Mouse (Mus musculus) intestine, embryonic 14.5 days (tissue): ENCODE results near the gene Myo1c. TPM values are rescaled to one million over a fixed set of nuclear protein-coding genes. Genes with fewer than 3 reads are reported as not detected.

Source experiments
- ATAC-seq: fragments of 200-750 bp; cut with Nextera tagmentation; replicated peaks from 2 replicates; pipeline ENCODE4 v1.8.0; 2017; ENCODE audit warnings: low read depth, moderate number of reproducible peaks, moderate TSS enrichment, moderate library complexity; ENCODE audit not compliant: low FRiP score, low TSS enrichment
- DNase-seq: peaks from one replicate; pipeline ENCODE4 v3.0.0-alpha.2; 2018; ENCODE audit warnings: low spot score
- H3K27ac ChIP-seq: fragments of 300-500 bp; sonication (generic); 2 replicates; pipeline ENCODE4 v1.5.1; 2014; ENCODE audit warnings: low read depth, mild to moderate bottlenecking, control low read depth
- H3K27me3 ChIP-seq: fragments of 300-500 bp; sonication (generic); replicated peaks from 2 replicates; pipeline ENCODE4 v1.6.1; 2014; ENCODE audit warnings: low read length, control low read depth; ENCODE audit not compliant: control insufficient read depth, insufficient read depth
- H3K36me3 ChIP-seq: fragments of 300-500 bp; sonication (generic); 2 replicates; pipeline ENCODE4 v1.6.1; 2014; ENCODE audit warnings: low read length, control low read depth; ENCODE audit not compliant: control insufficient read depth, insufficient read depth
- H3K4me1 ChIP-seq: fragments of 300-500 bp; sonication (generic); replicated peaks from 2 replicates; pipeline ENCODE4 v1.6.1; 2014; ENCODE audit warnings: low read length, control low read depth, mixed read lengths; ENCODE audit not compliant: control insufficient read depth, insufficient read depth
- H3K4me2 ChIP-seq: fragments of 300-500 bp; sonication (generic); 2 replicates; pipeline ENCODE4 v1.6.1; 2014; ENCODE audit warnings: low read length
- H3K4me3 ChIP-seq: fragments of 300-500 bp; sonication (generic); 2 replicates; pipeline ENCODE4 v1.5.1; 2014; ENCODE audit warnings: low read depth, low read length, control low read depth, mixed read lengths
- H3K9ac ChIP-seq: fragments of 300-500 bp; sonication (generic); 2 replicates; pipeline ENCODE4 v1.6.1; 2014; ENCODE audit warnings: mild to moderate bottlenecking, low read length
- H3K9me3 ChIP-seq: fragments of 300-500 bp; sonication (generic); 2 replicates; pipeline ENCODE4 v1.6.1; 2016; ENCODE audit warnings: low read length, control low read depth; ENCODE audit not compliant: control insufficient read depth
- WGBS: fragments of 180-500 bp; shearing (Covaris S2); extraction: QIAGEN DNeasy Blood & Tissue Kit; methylation state at CpG from one replicate; pipeline ENCODE4 v1.1.7; 2014; 5-methylcytosine and 5-hydroxymethylcytosine counted together
- polyA plus RNA-seq: library from polyadenylated mRNA; unstranded; fragments of >200 nt; fragmentation: Nextera tagmentation; extraction: Ambion mirVana; gene quantifications from 2 replicates; pipeline ENCODE4 v1.2.1, GENCODE M21; 2014

The Myo1c gene
- polyA plus RNA-seq, 1 experiment from 2014 or later: 41.7 TPM

- H3K4me3 ChIP-seq: peak overlapping the region; percentile 99
- WGBS: under 1% methylated on average over 43 of the region's 43 CpGs
- H3K27ac ChIP-seq: peak overlapping the region; percentile 94
- H3K4me1 ChIP-seq: peaks cover 10% of the 10 kb centered on the region
- H3K27me3 ChIP-seq: no peaks in the 10 kb centered on the region
- H3K9me3 ChIP-seq: no peaks in the 10 kb centered on the region
- peak overlapping the region; percentile 95 for H3K9ac ChIP-seq
- peak overlapping the region; percentile 95 for H3K4me2 ChIP-seq
- H3K36me3 ChIP-seq: peaks cover 23% of the 10 kb centered on the region; the same call in 1 of the 2 replicates
- peak; percentile 73 for ATAC-seq
- DNase-seq: peak; percentile 75
These were observed 29.3 kb downstream of the Myo1c start for GRCm38 (mm10) chr11:75679439-75680171.

DNA sequence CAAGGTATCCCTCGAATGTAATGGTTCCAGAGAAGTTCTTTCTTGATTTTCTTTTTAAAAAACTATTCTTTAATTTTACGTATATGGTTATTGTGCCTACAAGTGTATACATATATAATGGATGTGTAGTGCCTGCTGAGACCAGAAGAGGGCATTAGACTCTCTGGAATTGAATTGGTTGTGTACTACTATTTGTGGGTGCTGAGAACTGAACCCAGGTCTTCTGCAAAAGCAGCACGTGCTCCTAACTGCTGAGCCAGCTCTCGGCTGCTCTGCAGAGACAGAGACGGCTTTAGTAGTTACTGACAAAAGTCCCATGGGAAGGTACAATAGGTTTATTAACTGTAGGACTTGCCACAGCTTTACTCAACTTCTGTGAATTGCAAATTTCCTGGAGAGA, 34.2 kb downstream of the Myo1c start:
- no peak for ATAC-seq
- 95% methylated on average over 5 of the region's 5 CpGs for whole genome bisulfite sequencing

DNA sequence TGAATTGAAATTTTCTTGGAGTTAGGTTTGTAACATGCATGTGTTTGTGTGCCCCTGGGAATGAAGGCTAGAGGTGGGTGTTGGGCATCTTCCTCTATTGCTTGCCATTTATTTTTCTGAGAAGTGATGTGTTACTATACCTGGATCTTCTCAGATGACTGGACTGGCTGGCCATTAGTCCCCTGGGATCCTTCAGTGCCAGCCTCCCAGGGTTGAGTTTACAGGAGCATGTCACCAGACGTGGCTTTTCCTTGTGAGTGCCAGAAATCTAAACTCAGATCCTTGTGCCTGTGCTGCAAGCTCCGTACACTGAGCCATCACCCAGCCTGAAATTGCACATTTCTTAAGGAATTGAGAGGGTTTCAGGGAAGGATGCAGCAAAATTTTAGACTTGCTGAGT, 34.7 kb downstream of the Myo1c start:
- no peak for ATAC-seq
- peaks cover 27% of the 10 kb centered on the region; the same call in 1 of the 2 replicates for H3K36me3 ChIP-seq
- no peak overlapping the region for H3K27ac ChIP-seq
- WGBS: 65% methylated on average over 2 of the region's 2 CpGs
- no peak overlapping the region for H3K9ac ChIP-seq
- H3K4me2 ChIP-seq: no peak overlapping the region
- DNase-seq: no peak
- H3K27me3 ChIP-seq: no peaks in the 10 kb centered on the region
- peaks cover 13% of the 10 kb centered on the region for H3K4me1 ChIP-seq
- no peaks in the 10 kb centered on the region for H3K9me3 ChIP-seq
- H3K4me3 ChIP-seq: no peak overlapping the region

More for the DNA sequence above, 34.2 kb downstream of the Myo1c start:
- H3K4me3 ChIP-seq: no peak overlapping the region
- H3K4me1 ChIP-seq: peaks cover 13% of the 10 kb centered on the region
- H3K9ac ChIP-seq: no peak overlapping the region
- no peak overlapping the region for H3K4me2 ChIP-seq
- DNase-seq: no peak
- no peaks in the 10 kb centered on the region for H3K9me3 ChIP-seq
- H3K27me3 ChIP-seq: no peaks in the 10 kb centered on the region
- no peak overlapping the region for H3K27ac ChIP-seq
- H3K36me3 ChIP-seq: peaks cover 27% of the 10 kb centered on the region; the same call in 1 of the 2 replicates

DNA sequence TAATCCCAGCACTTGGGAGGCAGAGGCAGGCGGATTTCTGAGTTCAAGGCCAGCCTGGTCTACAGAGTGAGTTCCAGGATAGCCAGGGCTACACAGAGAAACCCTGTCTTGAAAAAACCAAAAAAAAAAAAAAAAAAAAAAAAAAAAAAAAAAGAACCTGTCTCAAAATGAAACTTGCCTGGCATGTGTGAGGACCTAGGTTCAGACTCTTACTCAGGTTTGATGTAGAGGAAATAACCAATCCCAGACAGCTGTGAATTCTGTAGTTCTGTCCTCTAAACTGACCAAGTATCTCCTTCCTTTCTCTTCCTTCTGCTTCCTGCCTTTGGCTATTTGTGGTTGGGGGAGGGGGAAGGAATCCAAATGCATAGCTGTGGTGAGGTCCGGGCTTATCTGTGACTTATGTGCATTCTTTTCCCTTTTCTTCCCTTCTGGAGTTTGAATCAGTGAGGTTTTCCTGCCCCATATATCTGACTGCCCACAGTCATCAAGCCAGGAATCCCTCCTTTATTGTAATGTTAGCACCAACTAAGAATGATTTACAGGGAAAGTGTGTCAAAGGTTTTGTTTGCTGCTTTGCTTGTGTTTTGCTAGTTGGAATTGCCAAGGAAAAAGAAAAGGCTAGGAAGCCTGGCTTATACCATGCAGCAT, 37.2 kb downstream of the Myo1c start:
- H3K9me3 ChIP-seq: no peaks in the 10 kb centered on the region
- peaks cover 42% of the 10 kb centered on the region for H3K36me3 ChIP-seq
- WGBS: 50% methylated on average over 2 of the region's 2 CpGs
- no peak for ATAC-seq
- 0 out of 2 replicates have a peak, but pooled peaks cover 3% of the 10 kb centered on the region for H3K4me1 ChIP-seq
- H3K9ac ChIP-seq: no peak overlapping the region
- H3K4me2 ChIP-seq: no peak overlapping the region
- H3K27ac ChIP-seq: peak overlapping the region; percentile 22; the same call in 1 of the 2 replicates
- DNase-seq: no peak
- H3K27me3 ChIP-seq: no peaks in the 10 kb centered on the region
- no peak overlapping the region for H3K4me3 ChIP-seq

DNA sequence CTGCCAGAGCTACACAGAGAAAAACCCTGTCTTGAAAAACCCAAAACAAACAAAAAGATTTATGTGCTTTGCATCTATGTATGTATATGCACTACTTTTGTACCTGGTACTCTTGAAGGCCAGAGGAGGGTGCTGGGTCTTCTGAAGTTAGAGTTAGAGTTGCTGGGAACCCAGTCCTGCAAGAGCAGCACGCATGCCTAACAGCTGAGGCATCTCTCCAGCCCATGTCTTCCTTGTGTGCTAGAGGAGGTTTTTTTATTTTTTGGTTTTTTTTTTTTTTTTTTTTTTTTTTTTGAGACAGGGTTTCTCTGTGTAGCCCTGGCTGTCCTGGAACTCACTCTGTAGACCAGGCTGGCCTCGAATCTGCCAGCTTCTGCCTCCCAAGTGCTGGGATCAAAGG, 37.8 kb downstream of the Myo1c start:
- H3K4me2 ChIP-seq: no peak overlapping the region
- no peak for ATAC-seq
- no peak overlapping the region for H3K9ac ChIP-seq
- H3K4me1 ChIP-seq: 0 out of 2 replicates have a peak, but pooled peaks cover 3% of the 10 kb centered on the region
- DNase-seq: no peak
- 77% methylated on average over 2 of the region's 2 CpGs for WGBS
- H3K27ac ChIP-seq: peak overlapping the region; percentile 22; the same call in 1 of the 2 replicates
- H3K4me3 ChIP-seq: no peak overlapping the region
- H3K9me3 ChIP-seq: no peaks in the 10 kb centered on the region
- H3K27me3 ChIP-seq: no peaks in the 10 kb centered on the region
- peaks cover 44% of the 10 kb centered on the region for H3K36me3 ChIP-seq

GRCm38 (mm10) chr11:75689977-75690376, 39.7 kb downstream of the Myo1c start:
- DNase-seq (no peak), ATAC-seq (no peak)
- Histone ChIP-seq H3K4me2 (no peak overlapping the region), H3K36me3 (peaks cover 49% of the 10 kb centered on the region), H3K9me3 (no peaks in the 10 kb centered on the region), H3K9ac (no peak overlapping the region), H3K4me3 (no peak overlapping the region), H3K27ac (no peak overlapping the region), H3K27me3 (no peaks in the 10 kb centered on the region), H3K4me1 (0 out of 2 replicates have a peak, but pooled peaks cover 3% of the 10 kb centered on the region)
- 85% methylated on average over 1 of the region's 1 CpGs for WGBS

DNA sequence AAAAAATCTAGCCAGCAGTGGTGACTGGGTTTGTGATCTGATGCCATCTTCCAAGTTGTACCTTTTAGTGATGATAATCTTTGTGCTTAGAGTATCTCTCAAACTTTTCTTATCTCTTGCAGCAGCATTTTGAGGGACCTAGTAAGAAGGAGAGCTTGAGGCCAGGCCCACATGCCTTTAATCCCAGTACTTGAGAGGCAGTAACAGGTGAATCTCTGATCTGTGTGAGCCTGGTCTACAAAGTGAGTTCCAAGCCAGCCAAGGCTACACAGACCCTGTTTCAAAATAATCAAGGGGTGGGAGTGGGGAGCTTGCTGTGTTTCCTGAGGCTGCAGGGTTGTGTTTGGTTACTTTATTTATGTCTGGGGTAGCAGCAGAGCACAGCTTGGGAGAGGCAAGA, 40.7 kb downstream of the Myo1c start:
- peaks cover 59% of the 10 kb centered on the region for H3K36me3 ChIP-seq

DNA sequence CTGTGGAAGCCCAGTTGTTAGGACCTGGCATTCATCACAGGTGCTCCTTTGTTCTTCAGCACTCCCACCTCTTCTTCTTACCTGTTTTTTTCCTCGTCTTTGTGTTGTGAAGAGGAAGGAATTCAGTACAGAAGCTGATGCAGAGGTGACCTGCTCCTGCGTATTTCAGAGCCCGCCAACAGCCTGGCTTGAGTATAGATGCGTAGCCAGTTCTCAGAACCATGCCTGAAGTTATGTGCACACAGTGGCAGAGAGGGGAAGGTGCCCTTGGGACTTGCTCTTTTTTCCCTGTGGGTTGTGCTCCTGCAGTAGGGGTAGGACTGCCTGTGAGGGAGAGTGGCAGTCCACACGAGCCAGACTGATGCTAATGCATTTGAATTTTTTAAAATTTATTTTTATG, 43.3 kb downstream of the Myo1c start:
- Histone ChIP-seq H3K27me3 (no peaks in the 10 kb centered on the region), H3K4me1 (no peaks in the 10 kb centered on the region), H3K27ac (no peak overlapping the region), H3K9me3 (no peaks in the 10 kb centered on the region), H3K36me3 (peaks cover 83% of the 10 kb centered on the region), H3K4me2 (no peak overlapping the region), H3K9ac (no peak overlapping the region), H3K4me3 (no peak overlapping the region)
- DNase-seq (no peak), ATAC-seq (no peak)
- 94% methylated on average over 5 of the region's 5 CpGs for WGBS

More for the DNA sequence above, 40.7 kb downstream of the Myo1c start:
- Histone ChIP-seq H3K4me2 (no peak overlapping the region), H3K27me3 (no peaks in the 10 kb centered on the region), H3K4me1 (0 out of 2 replicates have a peak, but pooled peaks cover 3% of the 10 kb centered on the region), H3K9ac (no peak overlapping the region), H3K4me3 (no peak overlapping the region), H3K27ac (no peak overlapping the region), H3K9me3 (no peaks in the 10 kb centered on the region)
- DNase-seq: no peak
- ATAC-seq: no peak
